Mouse (Mus musculus): ENCODE data around the gene Mex3a.

GRCm38 (mm10) chr3:88566536-88567061, 34.4 kb downstream of the Mex3a start:
- TF ChIP-seq CTCF (IDR thresholded peaks at IDR 0.05; ENCODE audit: borderline replicate concordance, insufficient read depth, low read depth, low read length) = no peak
- TF ChIP-seq POLR2A (IDR thresholded peaks at IDR 0.05; ENCODE audit: borderline replicate concordance, insufficient read depth, low read length) = no peak

All from cerebellum, adult 2 months (tissue).